ENCODE assay signal across 8 mouse cellular contexts in the genomic region with DNA sequence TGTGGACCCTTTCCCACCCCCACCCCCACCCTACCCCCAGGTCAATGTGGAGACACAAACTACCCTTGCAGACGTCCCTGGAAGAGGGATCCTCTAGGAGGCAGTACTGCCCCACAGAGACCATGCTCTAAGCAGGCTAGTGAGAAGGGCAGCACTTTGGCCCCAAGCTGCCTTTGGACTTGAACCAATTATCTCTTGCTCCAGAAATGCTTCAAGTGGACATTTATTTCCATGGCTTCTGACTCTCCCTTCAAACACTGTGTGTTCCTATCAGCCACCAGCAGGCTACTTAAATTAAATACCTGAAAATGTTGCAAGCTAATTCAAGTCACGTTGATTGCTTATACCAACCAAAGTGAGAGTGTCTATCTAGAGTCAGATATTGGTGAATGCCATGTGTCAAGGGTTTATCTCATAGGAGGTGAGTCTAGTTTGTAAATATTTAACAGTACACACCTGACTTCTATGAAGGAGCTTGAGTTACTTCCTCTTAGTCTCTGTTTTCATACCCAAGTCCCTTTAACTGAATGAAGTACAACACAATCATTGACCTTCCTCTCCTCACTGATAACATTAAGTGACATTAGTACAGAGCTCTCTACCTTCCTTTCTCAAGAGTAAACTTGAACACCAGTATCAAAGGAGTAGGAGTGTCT.
DNase-seq lines count a peak whose midpoint lies in the region; ATAC-seq and TF ChIP-seq lines count a peak whose summit lies in the region.

No protein-coding gene starts in this region.

- TF ChIP-seq CTCF in liver, postnatal 0 days (IDR thresholded peaks at IDR 0.05; ENCODE audit: low read depth), result peak; percentile 34; the same call in 1 of the 2 replicates

- H3K36me3 ChIP-seq in liver, postnatal 0 days (replicated peaks; ENCODE audit: insufficient read depth, low read length), result no peaks in the 10 kb centered on the region
- no peaks in the 10 kb centered on the region for H3K36me3 ChIP-seq in liver, embryonic 12.5 days
- H3K36me3 ChIP-seq in intestine, embryonic 16.5 days (ENCODE audit: control insufficient read depth, insufficient read depth, low read length), result no peaks in the 10 kb centered on the region
- no peaks in the 10 kb centered on the region for H3K36me3 ChIP-seq in stomach, embryonic 14.5 days (ENCODE audit: control insufficient read depth, insufficient read depth, low read length)
- H3K36me3 ChIP-seq in midbrain, embryonic 10.5 days, result no peaks in the 10 kb centered on the region

- no peak overlapping the region for H3K27ac ChIP-seq in liver, postnatal 0 days (ENCODE audit: low read depth)
- H3K27ac ChIP-seq in liver, embryonic 12.5 days, result no peak overlapping the region
- H3K27ac ChIP-seq in intestine, embryonic 16.5 days (ENCODE audit: low read length), result peak overlapping the region; percentile 65
- no peak overlapping the region for H3K27ac ChIP-seq in stomach, embryonic 14.5 days (ENCODE audit: low read length)
- H3K27ac ChIP-seq in midbrain, embryonic 10.5 days (replicated peaks), result no peak overlapping the region

- no peak for ATAC-seq in liver, postnatal 0 days
- ATAC-seq in liver, embryonic 12.5 days, result no peak
- peak; percentile 95 for ATAC-seq in intestine, embryonic 16.5 days
- peak; percentile 90 for ATAC-seq in stomach, embryonic 14.5 days (ENCODE audit: insufficient number of reproducible peaks, insufficient read depth, low FRiP score, low read depth)

- no peak overlapping the region for H3K4me3 ChIP-seq in liver, postnatal 0 days (ENCODE audit: low read depth, low read length)
- H3K4me3 ChIP-seq in liver, embryonic 12.5 days, result no peak overlapping the region
- no peak overlapping the region for H3K4me3 ChIP-seq in intestine, embryonic 16.5 days (ENCODE audit: low read length)
- no peak overlapping the region for H3K4me3 ChIP-seq in stomach, embryonic 14.5 days (ENCODE audit: low read depth, low read length)
- no peak overlapping the region for H3K4me3 ChIP-seq in midbrain, embryonic 10.5 days

- TF ChIP-seq EP300 in liver, postnatal 0 days (IDR thresholded peaks at IDR 0.05; ENCODE audit: low read depth), result no peak

- H3K4me2 ChIP-seq in liver, postnatal 0 days (ENCODE audit: low read depth, low read length), result no peak overlapping the region
- H3K4me2 ChIP-seq in liver, embryonic 12.5 days, result no peak overlapping the region
- H3K4me2 ChIP-seq in intestine, embryonic 16.5 days (ENCODE audit: low read depth, low read length), result no peak overlapping the region
- no peak overlapping the region for H3K4me2 ChIP-seq in stomach, embryonic 14.5 days (replicated peaks; ENCODE audit: low read depth, low read length)

- H3K4me1 ChIP-seq in liver, postnatal 0 days (ENCODE audit: insufficient read depth), result no peaks in the 10 kb centered on the region
- H3K4me1 ChIP-seq in liver, embryonic 12.5 days, result no peaks in the 10 kb centered on the region
- H3K4me1 ChIP-seq in intestine, embryonic 16.5 days (ENCODE audit: control insufficient read depth, insufficient read depth, low read length), result no peaks in the 10 kb centered on the region
- no peaks in the 10 kb centered on the region for H3K4me1 ChIP-seq in stomach, embryonic 14.5 days (ENCODE audit: control insufficient read depth, insufficient read depth, low read length)
- peaks cover 13% of the 10 kb centered on the region for H3K4me1 ChIP-seq in midbrain, embryonic 10.5 days

- H3K27me3 ChIP-seq in liver, postnatal 0 days (ENCODE audit: insufficient read depth, low read length), result no peaks in the 10 kb centered on the region
- H3K27me3 ChIP-seq in liver, embryonic 12.5 days (replicated peaks), result no peaks in the 10 kb centered on the region
- no peaks in the 10 kb centered on the region for H3K27me3 ChIP-seq in intestine, embryonic 16.5 days (replicated peaks; ENCODE audit: control insufficient read depth, insufficient read depth, low read length)
- no peaks in the 10 kb centered on the region for H3K27me3 ChIP-seq in stomach, embryonic 14.5 days (ENCODE audit: control insufficient read depth, insufficient read depth, low read length)
- peaks cover 35% of the 10 kb centered on the region for H3K27me3 ChIP-seq in midbrain, embryonic 10.5 days (ENCODE audit: low read depth, poor library complexity, severe bottlenecking)

- 38% methylated on average over 2 of the region's 2 CpGs for WGBS in liver, postnatal 0 days (ENCODE audit: insufficient replicate concordance)
- WGBS in liver, embryonic 12.5 days (ENCODE audit: insufficient replicate concordance), result 40% methylated on average over 2 of the region's 2 CpGs
- 44% methylated on average over 2 of the region's 2 CpGs for WGBS in intestine, embryonic 16.5 days
- WGBS in stomach, embryonic 14.5 days, result 60% methylated on average over 2 of the region's 2 CpGs
- WGBS in midbrain, embryonic 10.5 days, result 55% methylated on average over 2 of the region's 2 CpGs

- H3K9me3 ChIP-seq in liver, postnatal 0 days (ENCODE audit: low read length), result no peaks in the 10 kb centered on the region
- no peaks in the 10 kb centered on the region for H3K9me3 ChIP-seq in liver, embryonic 12.5 days (replicated peaks)
- H3K9me3 ChIP-seq in intestine, embryonic 16.5 days (ENCODE audit: control insufficient read depth, low read length), result no peaks in the 10 kb centered on the region
- no peaks in the 10 kb centered on the region for H3K9me3 ChIP-seq in stomach, embryonic 14.5 days (ENCODE audit: control insufficient read depth, low read depth, low read length)
- no peaks in the 10 kb centered on the region for H3K9me3 ChIP-seq in midbrain, embryonic 10.5 days (replicated peaks)

- peak; percentile 39 for DNase-seq in embryo, embryonic 10 days (ENCODE audit: low spot score)
- no peak for DNase-seq in embryo, embryonic 11 days
- DNase-seq in liver, postnatal 0 days, result no peak
- no peak for DNase-seq in midbrain, embryonic 10.5 days (ENCODE audit: low spot score)
- no peak for DNase-seq in ovary, postnatal 14 days (ENCODE audit: low spot score)

- H3K9ac ChIP-seq in liver, postnatal 0 days (replicated peaks), result no peak overlapping the region
- H3K9ac ChIP-seq in liver, embryonic 12.5 days, result no peak overlapping the region
- H3K9ac ChIP-seq in intestine, embryonic 16.5 days (ENCODE audit: low read depth, low read length), result no peak overlapping the region
- H3K9ac ChIP-seq in stomach, embryonic 14.5 days (replicated peaks; ENCODE audit: low read depth, low read length), result no peak overlapping the region

Comparison
In these comparisons a context has a peak if more than half of its experiments do, and no peak if none do; other contexts are left out.
1. ATAC-seq: peak in intestine, embryonic 16.5 days (single experiment) and stomach, embryonic 14.5 days (single experiment); none in liver, postnatal 0 days (single experiment) and liver, embryonic 12.5 days (single experiment).